Mouse (Mus musculus): ENCODE results near the gene Tsga10. TPM values are rescaled to one million over a fixed set of nuclear protein-coding genes. Genes with fewer than 3 reads are reported as not detected.

Gene Tsga10
- polyA plus RNA-seq (2014; fragmentation: Illumina TruSeq; extraction: RNeasy Lipid Tissue Mini Kit (QIAGEN cat#74804); ENCODE audit: low read depth, low replicate concordance), result 340 TPM

DNA sequence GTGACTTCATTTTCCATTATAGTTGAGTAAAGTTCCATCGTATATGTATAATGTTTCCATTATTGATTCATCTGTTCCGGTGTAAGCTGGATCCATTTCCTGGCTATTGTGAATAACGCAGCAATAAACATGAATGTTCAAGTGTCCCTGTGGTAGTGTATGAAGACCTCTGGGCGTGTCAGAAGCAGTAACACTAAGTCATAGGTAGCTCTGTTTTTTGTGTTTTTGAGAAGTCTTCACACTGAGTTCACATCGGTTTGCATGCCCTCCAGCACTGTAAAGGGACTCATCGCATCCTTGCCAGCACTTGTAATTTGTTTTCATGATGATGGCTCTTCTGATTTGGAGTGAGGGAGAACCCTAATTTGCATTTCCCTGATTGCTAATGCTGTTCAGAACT is at the start of gene Tsga10:
Gene Tsga10, minus strand, starts transcription at position 144 of the 400 bp plus-strand sequence.

GRCm38 (mm10) chr1:37890025-37890652 is 23.9 kb upstream of the Tsga10 start, which contains the start of the genes Mitd1 and Mrpl30:
Mitd1 (minus strand) TSS chr1:37890411.
Mrpl30 (plus strand) TSS chr1:37890477.

GRCm38 (mm10) chr1:37871704-37872103 is 5.5 kb upstream of the Tsga10 start, which contains the start of gene Lipt1:
Lipt1 (plus strand) TSS chr1:37871738.

GRCm38 (mm10) chr1:37719761-37720640 is 146.2 kb downstream of the Tsga10 start, which contains the start of gene 2010300C02Rik:
2010300C02Rik (minus strand) TSS chr1:37720085.

Other genes starting within 250 kb of the Tsga10 start
- 0.56 TPM for gene 2010300C02Rik, start 146.3 kb downstream of the Tsga10 start, polyA plus RNA-seq (2014; fragmentation: Illumina TruSeq; extraction: RNeasy Lipid Tissue Mini Kit (QIAGEN cat#74804); ENCODE audit: low read depth, low replicate concordance)
- gene Lipt1, start 5.3 kb upstream of the Tsga10 start, polyA plus RNA-seq (2014; fragmentation: Illumina TruSeq; extraction: RNeasy Lipid Tissue Mini Kit (QIAGEN cat#74804); ENCODE audit: low read depth, low replicate concordance), result 5.6 TPM
- 9.6 TPM for gene Mitd1, start 24.0 kb upstream of the Tsga10 start, polyA plus RNA-seq (2014; fragmentation: Illumina TruSeq; extraction: RNeasy Lipid Tissue Mini Kit (QIAGEN cat#74804); ENCODE audit: low read depth, low replicate concordance)
- 209 TPM for gene Mrpl30, start 24.0 kb upstream of the Tsga10 start, polyA plus RNA-seq (2014; fragmentation: Illumina TruSeq; extraction: RNeasy Lipid Tissue Mini Kit (QIAGEN cat#74804); ENCODE audit: low read depth, low replicate concordance)
- 0.07 TPM for gene Lyg2, start 50.1 kb upstream of the Tsga10 start, polyA plus RNA-seq (2014; fragmentation: Illumina TruSeq; extraction: RNeasy Lipid Tissue Mini Kit (QIAGEN cat#74804); ENCODE audit: low read depth, low replicate concordance)
- gene Lyg1, start 91.3 kb upstream of the Tsga10 start, polyA plus RNA-seq (2014; fragmentation: Illumina TruSeq; extraction: RNeasy Lipid Tissue Mini Kit (QIAGEN cat#74804); ENCODE audit: low read depth, low replicate concordance), result not detected
- gene Txndc9, start 131.5 kb upstream of the Tsga10 start, polyA plus RNA-seq (2014; fragmentation: Illumina TruSeq; extraction: RNeasy Lipid Tissue Mini Kit (QIAGEN cat#74804); ENCODE audit: low read depth, low replicate concordance), result 157 TPM
- gene Eif5b, start 131.6 kb upstream of the Tsga10 start, polyA plus RNA-seq (2014; fragmentation: Illumina TruSeq; extraction: RNeasy Lipid Tissue Mini Kit (QIAGEN cat#74804); ENCODE audit: low read depth, low replicate concordance), result 166 TPM

All from testis, adult 10 weeks (tissue).